Mouse (Mus musculus): ENCODE measurements around the gene Gm42906.

Gm42906 gene

DNA sequence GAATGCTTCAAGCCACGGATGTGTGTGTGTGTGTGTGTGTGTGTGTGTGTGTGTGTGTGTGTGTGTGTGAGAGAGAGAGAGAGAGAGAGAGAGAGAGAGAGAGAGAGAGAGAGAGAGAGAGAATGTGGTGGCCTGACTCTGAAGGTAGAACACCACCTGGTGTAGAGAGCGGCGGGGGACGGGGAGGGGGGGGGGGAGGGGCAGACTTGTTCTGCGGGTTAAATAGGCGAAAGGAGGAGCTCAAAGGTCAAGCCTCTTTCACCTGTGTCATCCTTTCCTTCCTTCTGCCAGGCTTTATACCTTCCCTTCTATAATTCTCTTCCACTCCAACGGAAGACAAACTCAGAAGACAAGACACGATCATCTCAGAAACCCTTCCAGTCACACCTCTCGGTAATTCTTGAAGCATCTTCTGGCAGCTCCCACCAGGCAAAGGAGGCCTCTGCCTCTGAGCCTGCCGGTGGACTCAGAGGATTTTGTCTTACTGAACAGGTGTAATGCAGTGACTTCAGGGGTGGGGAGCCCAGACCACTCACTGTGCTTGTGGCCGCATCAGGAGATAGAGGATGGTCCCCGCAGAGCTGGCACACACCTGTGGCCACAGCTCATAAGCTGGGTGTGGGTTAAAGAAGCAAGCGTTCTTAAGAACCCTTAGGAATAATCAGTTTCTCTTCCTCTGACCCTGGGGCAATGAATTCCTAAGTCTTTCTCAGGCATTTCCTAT is 195.2 kb downstream of the Gm42906 start:
- DNase-seq (ENCODE audit: low spot score in 2 of 2), result no peak

DNA sequence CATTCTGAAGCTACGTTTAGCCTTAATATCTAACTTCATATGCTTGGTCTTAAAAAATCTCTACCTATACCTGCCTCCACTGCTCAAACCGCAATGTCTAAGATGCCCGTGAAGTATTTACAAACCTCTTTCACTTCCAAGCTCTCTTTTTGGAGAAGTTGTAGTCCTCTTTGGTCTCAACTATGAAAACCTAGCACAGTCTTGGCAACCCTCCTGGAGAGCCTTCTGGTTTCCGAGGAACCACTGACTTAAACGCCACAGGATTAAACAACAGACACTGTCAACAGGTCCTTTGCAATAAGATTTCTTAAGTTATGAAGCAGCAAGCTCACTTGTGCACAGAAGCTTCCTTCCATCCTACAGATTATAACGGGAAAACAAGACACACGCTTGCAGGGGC is 196.1 kb downstream of the Gm42906 start:
- DNase-seq (ENCODE audit: low spot score in 2 of 2), result no peak

DNA sequence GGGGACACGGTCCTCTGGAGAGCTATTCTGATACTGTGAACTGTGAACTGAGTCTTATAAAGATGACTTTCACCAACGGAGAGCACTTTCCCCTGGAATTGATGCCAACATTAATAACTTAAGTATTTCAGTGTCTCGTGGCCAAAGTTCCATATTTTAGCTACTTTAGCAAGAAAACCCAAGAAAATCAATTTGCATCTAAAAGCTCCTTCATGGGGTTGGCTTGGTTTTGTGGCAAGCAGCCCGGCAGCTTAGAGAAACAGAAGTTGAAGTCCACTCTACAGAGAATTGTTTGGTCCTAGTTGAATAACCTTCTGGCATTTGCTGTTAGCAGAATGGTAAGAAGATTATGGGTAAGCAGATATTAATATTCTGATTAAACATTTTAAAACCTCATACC is 196.6 kb downstream of the Gm42906 start:
- no peak for DNase-seq (ENCODE audit: low spot score in 2 of 2)

DNA sequence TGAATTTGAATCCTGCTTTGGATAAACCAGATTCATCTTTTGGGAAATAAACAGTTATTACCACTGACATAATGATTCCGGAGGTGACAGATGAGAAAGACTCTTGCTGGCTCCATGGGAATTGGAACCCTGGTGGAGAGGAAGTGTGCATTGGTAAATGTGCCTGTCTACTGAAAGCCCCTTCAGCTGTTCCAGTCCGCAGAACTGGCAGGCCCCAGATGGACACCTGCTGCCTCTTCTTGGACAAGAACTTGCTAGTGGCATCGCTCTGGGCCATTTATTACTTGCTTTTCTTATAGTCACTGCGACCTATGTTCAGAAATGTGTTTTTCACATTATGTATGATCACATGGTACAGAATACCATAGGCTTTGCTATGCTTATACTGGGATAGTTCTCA is 197.5 kb downstream of the Gm42906 start:
- DNase-seq (ENCODE audit: low spot score in 2 of 2), result no peak

GRCm38 (mm10) chr5:151228367-151229005 is 199.5 kb downstream of the Gm42906 start:
- DNase-seq (ENCODE audit: low spot score in 2 of 2), result no peak

GRCm38 (mm10) chr5:151223696-151224366 is 204.1 kb downstream of the Gm42906 start:
- no peak for DNase-seq (ENCODE audit: low spot score in 2 of 2)

GRCm38 (mm10) chr5:151222791-151223190 is 205.2 kb downstream of the Gm42906 start:
- no peak for DNase-seq (ENCODE audit: low spot score in 2 of 2)

GRCm38 (mm10) chr5:151218689-151219115 is 209.3 kb downstream of the Gm42906 start:
- no peak for DNase-seq (ENCODE audit: low spot score in 2 of 2)

GRCm38 (mm10) chr5:151213097-151213496 is 214.9 kb downstream of the Gm42906 start:
- DNase-seq (ENCODE audit: low spot score in 2 of 2), result no peak

GRCm38 (mm10) chr5:151210869-151211268 is 217.1 kb downstream of the Gm42906 start:
- DNase-seq (ENCODE audit: low spot score in 2 of 2), result no peak

DNA sequence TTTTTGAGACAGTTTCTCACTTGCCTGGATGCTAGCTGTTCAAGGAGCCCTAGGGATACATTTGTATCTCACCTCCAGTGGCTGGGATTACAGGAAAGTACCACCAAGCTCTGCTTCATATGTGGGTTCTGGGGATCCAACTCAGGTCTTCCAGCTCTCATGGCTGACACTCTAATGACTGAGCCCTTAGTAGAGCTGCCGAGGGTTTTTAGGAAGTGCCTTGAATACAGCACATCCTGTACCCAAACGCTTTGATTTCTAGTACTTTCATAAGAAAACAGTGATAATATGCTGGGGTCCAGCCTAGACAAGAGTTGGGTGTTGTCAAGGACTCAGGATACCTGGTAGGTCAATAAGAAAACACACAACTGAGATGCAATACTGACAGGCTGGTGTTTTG is 217.9 kb downstream of the Gm42906 start:
- DNase-seq (ENCODE audit: low spot score in 2 of 2), result no peak

GRCm38 (mm10) chr5:151205017-151205416 is 222.9 kb downstream of the Gm42906 start:
- DNase-seq (ENCODE audit: low spot score in 2 of 2), result no peak

GRCm38 (mm10) chr5:151202925-151203324 is 225.0 kb downstream of the Gm42906 start:
- DNase-seq (ENCODE audit: low spot score in 2 of 2), result no peak

- no peak for DNase-seq (ENCODE audit: low spot score in 2 of 2)
Observed at GRCm38 (mm10) chr5:151201220-151201619, 226.7 kb downstream of the Gm42906 start.

GRCm38 (mm10) chr5:151199235-151199634 is 228.7 kb downstream of the Gm42906 start:
- DNase-seq (ENCODE audit: low spot score in 2 of 2), result no peak

DNA sequence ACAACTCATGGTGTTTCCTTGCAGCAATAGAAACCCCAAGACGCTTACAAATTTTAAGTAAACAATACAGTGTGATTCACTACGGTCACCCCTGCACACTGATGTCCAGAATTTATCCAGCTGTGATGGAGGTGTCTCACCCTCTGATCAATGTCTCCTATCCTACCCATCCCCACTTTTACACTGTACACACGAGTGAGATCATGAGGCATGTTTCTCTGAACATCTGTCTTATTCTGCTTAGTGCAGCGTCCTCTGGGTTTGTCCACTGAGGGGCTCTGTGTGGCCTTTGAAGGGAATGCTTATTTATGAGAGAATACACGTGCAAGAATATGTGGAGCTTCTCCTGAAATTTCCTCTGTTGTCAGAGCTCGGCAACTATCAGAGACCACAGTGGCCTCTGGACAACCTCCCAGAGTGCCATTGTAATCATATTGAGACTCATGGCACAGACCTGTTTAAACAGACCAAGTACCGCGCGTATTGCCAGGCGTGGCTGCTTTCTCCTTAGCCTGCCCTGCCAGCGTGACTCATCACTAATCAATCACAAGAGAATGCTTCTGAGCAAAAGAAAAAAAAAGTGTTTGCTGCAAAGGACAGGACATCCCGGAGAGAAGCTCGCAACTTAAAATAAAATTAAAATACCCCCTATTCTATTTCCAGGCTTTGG is 231.2 kb downstream of the Gm42906 start:
- no peak for DNase-seq (ENCODE audit: low spot score in 2 of 2)

DNA sequence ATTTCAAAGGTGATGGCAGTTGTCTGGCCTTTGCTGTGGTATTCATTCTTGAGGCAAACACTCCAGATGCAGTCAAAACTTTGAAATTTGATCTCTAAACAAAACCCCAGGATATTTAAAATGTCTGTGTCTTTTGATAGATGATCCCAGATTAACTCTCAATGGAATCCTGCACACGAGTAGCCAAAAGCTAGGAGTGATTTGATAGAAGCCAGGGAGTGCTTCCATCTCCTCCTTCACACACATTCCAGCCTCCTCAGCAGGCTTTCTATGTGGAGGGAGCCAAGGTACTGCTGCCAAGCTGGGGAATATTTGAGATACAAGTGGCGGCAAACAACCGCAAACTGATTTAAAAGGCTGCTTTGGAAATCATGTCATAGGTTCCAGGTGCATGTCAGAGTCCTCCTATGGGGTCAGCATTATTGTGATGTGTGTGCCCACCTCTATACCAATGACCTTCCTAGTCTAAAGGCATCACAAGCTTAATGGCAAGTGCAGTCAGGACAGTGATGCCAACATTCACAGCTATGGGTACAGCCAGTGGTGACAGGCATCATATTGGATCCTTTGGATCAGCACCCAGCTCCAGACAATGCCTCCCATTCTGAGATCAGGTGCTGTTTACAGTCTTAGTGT is 234.0 kb downstream of the Gm42906 start:
- DNase-seq (ENCODE audit: low spot score in 2 of 2), result no peak

DNA sequence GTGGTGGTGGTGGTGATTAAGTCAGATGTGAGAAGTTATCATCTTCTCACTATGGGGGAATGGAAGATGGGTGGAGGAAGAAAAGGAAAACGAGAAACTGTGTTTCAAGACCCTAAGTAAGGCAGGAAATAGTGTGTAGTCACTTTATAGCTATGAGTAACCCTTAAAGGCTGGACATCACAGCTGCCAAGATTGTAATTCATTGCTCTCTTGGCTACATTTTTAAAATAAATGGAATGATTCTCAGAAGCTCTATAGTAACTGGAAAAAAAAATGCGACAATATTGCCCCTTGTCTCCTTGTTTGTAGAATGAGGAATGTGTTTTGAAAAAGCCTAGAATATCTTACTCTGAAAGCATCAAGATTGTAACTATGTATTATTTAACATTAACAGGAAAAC is 235.7 kb downstream of the Gm42906 start:
- DNase-seq (ENCODE audit: low spot score in 2 of 2), result no peak

- no peak for DNase-seq (ENCODE audit: low spot score in 2 of 2)
Observed at GRCm38 (mm10) chr5:151190764-151191163, 237.2 kb downstream of the Gm42906 start.

DNA sequence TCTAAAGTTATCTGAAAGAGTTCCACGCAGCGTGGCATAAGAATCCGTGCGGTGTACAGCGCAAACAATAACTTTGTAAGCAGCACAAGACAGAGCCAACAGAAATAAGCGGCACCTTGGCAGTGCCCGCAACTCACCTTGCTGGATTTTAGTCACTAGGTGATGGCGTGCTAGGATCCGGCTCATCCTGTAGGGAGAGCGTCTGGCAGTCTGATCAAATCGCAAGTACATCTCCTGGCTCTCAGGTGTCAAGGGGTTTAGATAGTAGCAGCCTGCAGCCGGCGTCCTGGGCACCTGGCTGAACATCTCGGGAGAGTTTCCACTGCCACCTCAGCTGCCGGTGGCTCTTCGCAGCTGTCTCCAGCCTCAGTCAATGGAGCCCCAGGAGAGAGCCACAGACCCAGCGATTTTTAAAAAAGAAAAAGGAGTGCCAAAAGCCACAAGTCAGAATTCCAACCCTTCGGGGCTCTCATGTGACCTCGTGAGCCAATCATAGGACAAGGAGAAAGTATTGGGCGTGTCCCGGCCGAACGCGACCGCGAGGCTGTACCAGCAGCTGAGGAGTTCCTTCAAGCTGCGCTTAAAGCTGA is 238.1 kb downstream of the Gm42906 start:
- no peak for DNase-seq (ENCODE audit: low spot score in 2 of 2)

- no peak for DNase-seq (ENCODE audit: low spot score in 2 of 2)
Observed at GRCm38 (mm10) chr5:151189321-151189720, 238.6 kb downstream of the Gm42906 start.

All from spleen, postnatal 10 days (tissue).